Mouse (Mus musculus) gastrocnemius, adult 18-20 months (tissue): ENCODE results near the gene Nrxn3. TPM values are rescaled to one million over a fixed set of nuclear protein-coding genes. Genes with fewer than 3 reads are reported as not detected.

Source experiments
- DNase-seq: peaks from one replicate; pipeline ENCODE4 v3.0.0; 2021; ENCODE audit warnings: low spot score
- total RNA-seq, 2 experiments: library from RNA; stranded (reverse); gene quantifications; 2 replicates each; pipeline ENCODE4 v1.2.3; 2021

The Nrxn3 gene
- total RNA-seq, 2 experiments from 2014 or later, result 0.05 TPM

DNA sequence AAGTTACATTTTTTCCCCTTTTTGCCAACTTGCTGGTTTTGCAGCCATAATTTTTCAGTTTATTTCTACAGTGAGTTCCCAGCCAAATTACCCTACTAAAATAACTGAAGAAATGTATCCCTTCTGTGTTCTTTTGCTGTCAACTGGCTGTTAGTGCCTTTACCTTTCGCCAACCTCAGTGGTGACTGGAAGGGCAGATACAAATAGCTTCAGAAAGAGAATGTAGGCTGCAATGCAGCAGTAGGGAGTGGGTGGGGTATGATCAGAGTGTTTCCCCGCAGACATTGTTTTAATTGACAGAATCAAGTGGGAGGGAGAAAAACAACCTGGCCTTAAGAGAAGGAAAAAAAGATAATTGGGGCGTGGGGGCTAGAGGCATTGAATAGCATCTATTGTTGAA, 1337.1 kb downstream of the Nrxn3 start:
- DNase-seq, result no peak

DNA sequence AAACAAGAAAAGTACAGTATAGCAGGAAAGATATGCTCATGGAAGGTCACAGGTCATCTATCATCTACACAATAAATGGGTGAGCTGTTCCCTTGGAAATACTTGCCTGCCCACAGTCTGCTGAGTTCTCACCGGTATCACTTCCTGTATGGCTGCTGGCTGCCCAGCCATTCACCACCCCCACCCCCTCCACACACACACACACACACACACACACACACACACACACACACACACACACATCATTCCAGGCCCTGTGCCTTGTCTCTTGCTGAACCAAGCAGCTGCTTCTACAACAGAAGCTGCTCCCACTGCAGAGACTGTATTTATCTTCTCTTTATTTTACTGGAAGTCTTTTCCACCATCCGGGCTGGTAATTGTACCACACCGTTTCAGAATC, 1338.6 kb downstream of the Nrxn3 start:
- no peak for DNase-seq

DNA sequence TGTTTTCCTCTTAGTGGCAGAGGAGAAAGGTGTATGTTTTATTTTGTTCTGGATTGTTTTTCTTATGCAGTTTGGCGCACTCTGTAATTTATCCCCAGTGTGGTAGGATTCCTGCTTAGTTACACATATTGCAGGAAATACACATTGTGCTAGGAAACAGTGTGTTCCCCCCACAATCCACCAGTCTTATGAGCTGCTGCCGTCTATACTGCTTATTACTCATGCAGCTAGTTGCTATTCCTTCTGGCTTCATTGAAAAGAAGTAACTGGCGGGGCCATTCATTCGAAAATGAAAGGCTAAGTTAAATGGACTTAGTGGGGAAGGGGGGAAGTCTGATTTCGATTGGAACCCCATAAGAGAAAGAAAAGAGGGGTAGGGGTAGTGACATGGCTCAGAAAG, 1339.5 kb downstream of the Nrxn3 start:
- no peak for DNase-seq

DNA sequence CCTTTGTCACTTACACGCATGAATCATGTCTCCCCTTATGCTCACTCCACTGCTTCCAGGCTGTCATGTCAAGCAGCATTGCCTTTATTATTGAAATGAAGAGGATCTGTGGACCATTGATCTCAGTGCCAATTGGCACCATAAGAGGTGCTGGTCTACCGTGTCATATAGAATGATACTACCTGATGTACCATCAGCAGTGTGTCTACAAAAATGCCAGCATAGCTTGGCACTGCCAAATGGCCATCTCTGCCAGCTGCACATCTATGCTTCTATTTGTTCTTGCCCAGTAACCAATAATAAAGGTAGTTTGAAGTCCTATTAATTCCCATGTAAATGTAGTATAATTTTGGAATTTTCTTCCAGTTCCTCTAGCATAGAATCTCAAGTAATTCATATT, 1340.8 kb downstream of the Nrxn3 start:
- no peak for DNase-seq

DNA sequence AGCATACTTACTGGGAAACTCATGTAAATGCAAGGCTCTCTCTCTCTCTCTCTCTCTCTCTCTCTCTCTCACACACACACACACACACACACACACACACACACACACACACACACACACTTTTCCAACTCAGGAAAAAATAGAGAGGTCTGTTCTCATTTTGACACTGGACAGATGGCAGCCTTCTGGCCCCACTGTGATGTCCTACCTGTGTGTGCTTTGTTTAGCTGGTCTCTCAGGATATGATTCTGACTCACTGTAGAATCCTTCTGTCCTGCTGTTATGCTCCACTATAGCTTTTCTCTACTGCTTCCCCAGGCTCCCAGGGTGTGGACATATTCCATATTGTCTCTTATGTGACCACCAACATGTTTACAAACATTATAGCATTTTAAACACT, 1363.2 kb downstream of the Nrxn3 start:
- DNase-seq, result no peak

DNA sequence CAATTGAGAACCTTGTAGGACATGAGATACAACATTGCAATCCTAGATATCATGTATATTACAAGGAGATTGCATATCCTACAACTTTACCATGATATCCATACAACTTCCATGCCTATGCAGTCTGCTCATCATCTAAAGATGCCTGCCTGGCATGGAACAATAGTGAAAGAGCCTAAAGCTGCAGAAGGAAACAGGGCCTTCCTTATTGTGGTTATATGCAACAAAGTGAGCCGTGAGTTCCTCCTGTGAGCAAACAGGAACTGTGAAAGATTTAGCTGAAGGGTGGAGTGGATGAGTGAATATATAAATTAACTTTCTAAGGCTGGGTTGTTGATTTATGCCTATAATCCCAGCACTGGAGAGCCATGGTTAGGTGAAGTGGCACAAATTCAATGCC, 1373.1 kb downstream of the Nrxn3 start:
- DNase-seq, result no peak

DNA sequence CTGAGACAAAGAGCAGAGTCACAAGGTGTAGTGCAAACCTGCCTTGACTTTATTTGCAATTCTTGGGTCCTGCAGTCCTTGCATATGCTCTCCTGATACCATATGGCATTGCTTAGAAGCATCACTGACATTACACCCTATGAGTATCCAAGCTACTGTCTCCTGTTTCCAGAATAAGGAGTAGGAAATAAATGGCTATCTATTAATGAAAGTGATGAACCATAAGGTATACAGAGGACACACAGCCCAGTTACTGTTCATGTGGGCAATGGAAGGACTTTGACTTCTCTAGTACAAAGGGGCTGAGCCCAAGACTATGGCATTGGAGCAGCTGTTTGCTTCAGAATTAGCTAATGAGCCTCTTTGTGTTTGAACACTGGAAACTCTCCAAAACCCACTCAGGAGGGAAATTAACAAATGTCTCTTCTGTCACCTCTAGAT, 1390.7 kb downstream of the Nrxn3 start:
- no peak for DNase-seq

DNA sequence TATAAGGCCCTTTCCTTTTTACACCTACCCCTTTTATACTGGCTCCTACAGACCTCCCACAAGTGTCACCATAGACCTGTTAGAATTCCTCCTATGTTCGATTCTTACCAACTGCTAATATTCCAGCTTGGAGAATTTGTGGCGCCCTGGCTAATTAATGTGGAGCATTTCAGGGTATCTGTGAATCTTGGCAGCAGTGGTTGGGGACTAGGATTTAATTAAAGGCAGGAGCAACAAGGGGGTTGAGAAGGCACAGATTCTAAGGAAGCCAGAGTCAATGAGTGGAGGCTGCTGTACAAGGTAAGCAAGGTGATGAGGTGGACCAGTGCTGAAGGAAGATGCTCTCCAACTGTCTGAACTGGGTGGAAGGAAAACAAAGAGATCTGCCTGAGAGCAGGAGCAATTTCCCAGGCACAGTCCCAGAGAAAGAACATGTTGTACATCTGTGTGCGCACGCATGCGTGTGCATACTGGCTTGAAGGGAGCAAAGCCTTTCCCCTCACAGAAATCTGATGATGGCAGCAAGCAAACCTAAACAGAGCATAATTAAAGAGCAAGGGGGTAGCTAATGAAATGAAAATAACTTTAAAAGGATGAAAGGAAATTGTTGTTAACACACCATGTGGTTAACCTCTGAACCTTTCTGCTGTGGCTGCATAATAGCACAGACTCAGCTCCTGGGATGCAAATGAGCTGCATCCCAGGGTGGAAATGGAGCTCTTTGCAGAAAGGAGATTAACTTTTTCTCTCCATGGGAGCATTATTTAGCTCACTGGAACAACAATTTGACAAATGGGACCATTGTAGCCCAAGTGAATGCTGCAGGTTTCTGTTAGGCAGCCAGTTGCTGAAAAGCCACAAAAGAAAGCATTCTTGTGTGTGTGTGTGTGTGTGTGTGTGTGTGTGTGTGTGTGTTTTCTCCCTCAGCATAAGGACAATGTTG, 1409.5 kb downstream of the Nrxn3 start:
- DNase-seq, result no peak

DNA sequence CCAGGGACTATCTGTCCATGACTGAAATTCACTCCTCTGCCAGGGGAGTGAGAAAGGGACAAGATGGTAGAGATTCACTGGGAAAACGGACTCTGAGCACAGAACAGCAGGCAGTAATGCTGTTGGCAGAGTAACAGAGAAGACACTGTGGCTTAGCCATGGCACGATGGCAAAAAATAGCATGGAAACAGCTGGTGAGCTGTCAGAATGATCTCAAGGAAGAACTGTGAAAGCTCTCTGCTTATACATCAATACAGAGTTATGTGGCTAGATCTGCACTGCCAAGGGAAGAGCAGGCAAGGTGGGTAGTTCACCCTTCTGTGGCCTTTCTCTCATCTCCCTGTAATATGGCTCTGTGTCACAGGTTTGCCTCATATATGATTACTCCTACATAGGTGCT, 1419.3 kb downstream of the Nrxn3 start:
- no peak for DNase-seq

DNA sequence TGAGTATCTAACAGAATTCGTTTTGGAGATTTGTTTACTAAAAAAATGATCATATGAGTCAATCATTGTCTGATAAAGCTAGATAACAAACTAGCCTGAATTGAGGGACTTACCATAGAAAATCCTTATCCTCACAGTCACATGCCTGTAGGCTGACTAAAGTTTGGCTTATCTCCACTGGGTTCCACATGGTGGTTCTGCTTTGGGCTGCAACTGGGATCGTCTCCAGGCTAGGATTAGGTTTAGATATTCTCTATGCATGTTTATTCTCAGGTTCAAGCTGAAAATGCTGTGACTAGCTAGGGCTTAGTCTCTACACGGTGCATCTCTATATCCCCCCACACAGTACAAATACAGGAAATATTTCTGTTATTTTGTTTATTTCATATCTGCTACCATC, 1421.6 kb downstream of the Nrxn3 start:
- DNase-seq, result no peak

DNA sequence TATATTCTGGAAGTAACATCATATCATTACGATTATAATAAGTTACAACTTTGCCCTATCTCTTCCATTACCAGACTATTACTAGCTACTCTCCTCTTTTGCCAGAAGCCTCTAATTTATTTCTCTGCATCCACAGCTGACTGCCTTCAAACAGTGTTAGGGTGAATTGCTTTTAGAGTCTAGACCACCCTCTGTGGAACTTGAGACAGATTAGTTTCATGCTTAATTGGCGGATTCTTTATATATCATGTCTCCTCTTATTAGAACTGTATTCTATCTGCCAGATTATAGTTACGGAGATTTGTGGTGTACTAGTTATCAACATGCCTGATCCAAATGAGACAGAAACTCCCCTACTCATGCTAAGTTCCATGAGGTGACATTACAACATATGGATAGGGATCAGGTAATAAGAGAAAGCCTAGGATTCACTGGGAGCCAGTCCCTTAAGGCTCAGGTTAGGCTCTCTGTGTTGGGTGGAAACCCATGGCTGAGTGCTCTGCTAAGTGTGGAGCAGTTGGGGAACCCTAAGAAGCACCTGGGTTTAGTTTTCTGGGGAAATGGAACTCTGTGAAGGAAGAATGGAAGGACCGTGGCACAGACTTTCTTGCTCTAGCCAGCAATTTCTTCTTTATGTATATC, 1435.6 kb downstream of the Nrxn3 start:
- no peak for DNase-seq

DNA sequence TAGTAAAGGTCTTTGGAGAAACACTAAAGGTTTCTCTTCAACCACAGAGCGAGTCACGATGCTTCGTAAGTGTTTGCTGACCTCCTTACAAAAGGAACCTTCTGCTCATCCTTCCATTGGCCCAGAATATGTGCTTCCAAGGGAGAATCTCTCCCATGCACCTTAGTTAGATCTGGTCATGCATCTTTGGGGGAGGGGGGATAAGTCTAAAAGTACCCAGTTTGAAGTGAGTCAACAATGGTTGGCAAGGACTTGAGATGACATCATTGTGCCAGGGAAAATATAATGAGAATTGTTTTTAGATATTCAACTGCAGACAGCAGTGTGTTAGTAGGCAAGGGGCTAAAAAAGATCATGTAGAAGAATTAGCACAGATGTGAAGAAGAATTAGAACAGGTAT, 1437.2 kb downstream of the Nrxn3 start:
- DNase-seq, result no peak

DNA sequence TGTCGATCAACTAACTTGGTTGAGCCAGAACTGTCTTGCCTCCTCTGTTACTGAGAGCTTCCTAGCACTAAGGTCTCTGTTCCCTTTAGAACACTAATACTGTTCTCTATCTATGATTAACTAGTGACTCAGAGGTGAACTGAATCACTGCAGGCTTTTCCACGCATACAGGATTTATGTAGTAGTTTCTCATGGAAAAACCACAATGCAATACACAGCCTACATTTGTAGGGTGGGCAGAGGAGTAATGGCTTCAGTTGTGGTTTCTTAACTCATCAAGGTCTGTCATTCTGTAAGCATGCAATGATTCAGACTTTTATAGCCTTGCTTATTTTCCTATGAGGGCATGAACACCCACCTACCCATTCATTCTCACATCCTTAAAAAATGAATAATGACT, 1443.4 kb downstream of the Nrxn3 start:
- no peak for DNase-seq

DNA sequence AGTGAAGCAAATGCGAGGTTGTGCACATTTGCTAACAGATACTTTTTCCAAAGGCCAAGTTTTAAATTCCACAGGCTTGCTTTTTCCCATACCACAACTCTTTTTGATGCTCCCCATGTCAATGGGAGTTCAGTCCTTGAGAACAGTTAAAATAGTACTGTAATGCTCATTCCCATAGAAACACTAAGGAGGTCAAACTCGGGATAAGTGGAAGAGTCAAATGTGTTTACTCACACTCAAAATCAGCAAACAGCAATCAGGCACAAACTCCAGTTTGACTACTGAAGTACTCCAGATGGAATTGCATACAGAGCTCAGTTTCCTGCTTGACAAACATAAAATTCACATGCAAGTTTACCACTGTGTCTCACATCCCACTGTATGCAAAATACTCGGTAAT, 1458.9 kb downstream of the Nrxn3 start:
- DNase-seq, result no peak

DNA sequence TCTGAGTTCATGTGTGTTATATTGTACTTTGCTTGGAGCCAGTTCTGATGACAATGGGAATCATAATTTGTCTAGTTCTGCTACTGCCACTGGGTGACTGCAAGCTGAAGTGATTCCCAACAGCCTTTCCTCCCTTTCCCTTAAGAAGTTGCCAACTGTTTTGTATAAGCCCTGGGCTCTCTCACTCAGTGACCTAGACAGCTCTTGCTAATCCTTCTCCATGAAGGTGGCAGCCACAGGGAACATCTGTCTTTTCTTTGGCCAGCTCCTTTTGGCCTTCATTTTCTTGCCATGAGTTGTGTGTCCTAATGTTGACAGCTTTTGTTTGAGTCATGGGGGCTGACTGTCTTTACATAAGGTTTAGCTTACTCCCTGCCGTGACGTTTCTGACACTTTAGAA, 1460.3 kb downstream of the Nrxn3 start:
- DNase-seq, result no peak

DNA sequence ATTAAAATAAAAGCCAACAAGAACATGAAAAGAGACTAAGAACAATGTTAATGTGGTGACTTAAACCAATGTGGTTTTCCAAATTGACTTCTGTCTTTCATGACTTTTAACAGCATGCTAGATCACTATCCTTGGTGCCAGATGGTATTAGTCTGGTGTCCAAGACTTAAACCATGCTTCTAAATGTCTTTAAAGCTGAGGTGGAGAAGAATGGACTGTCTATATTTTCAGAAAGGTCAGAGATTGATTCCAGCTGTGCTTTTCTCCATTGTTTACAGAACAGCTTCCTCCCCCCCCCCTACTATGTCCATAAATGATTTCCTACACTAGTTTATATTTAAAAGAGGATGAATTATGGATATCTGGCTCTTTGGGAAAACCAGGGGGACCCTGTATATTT, 1473.5 kb downstream of the Nrxn3 start:
- no peak for DNase-seq

DNA sequence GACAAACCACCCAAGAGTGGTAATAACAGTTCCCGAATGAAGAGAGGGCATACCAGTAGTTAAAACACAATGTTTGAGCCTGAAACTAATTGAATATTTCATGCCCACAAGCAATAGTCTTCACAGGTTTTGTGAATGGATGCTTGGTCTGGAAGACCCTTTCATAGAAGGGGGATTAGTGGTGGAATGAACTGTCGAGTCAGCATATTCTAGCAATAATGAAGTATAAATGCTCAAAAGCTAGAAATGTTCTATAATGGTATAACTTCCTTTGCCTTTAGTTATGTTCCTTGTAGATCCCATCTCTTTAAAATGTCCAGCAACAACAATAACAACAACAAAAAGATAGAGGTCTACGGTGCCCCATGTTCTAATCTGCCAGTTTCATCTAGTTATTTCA, 1475.3 kb downstream of the Nrxn3 start:
- no peak for DNase-seq

DNA sequence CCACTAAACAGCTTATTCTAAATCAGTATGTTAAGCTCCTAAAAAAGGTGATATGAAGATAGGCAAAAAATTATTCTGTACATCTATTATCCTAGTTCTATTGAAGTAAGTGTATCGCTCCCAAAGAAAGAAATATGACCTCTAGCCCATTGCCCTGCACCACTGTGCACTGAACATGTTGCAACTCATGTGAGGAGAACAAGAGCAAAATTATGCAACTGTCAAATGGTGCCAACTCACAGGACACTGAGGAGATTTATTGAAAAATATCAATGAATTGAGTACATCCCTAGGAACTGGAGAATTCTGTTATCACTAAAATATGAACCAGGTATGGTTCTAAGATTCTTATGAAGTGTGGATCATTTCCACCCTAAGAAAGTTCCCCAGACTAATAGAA, 1479.8 kb downstream of the Nrxn3 start:
- no peak for DNase-seq

DNA sequence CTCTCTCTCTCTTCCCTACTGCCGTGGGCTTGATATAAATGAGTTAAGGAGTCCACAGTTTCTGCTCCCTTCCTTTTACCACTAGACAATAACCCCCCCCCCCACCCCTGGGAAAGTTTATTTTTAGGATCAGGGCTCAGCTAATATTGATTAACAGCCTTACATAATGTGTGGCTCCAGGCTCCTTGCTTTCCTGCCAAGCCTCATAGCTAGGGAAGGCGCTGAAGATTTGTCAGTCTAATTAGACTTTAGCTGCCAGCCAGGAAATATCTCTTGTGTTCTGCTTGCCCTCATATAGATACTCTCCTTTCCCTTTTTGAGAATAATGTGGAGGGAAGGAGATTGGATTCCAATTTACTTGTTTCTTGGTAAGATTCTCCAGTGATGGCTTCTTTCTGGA, 1488.7 kb downstream of the Nrxn3 start:
- no peak for DNase-seq

DNA sequence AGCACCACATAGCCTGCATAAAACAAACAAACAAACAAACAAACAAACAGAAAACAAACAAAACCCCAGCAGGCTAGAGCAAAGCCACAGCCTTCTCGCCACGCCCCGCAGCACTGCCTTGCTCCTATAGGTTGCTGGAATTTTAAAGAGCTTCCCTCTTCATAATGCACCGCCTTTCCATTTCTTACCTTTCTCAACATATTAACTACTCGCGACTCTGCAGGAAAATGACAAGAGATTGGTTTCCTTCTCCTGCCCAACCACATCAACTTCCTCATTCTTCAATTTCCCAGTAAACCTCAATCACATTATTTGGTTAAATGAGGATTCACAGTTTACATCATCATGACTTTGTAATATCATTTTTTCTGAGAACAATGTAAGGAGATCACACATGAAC, 1494.4 kb downstream of the Nrxn3 start:
- no peak for DNase-seq

DNA sequence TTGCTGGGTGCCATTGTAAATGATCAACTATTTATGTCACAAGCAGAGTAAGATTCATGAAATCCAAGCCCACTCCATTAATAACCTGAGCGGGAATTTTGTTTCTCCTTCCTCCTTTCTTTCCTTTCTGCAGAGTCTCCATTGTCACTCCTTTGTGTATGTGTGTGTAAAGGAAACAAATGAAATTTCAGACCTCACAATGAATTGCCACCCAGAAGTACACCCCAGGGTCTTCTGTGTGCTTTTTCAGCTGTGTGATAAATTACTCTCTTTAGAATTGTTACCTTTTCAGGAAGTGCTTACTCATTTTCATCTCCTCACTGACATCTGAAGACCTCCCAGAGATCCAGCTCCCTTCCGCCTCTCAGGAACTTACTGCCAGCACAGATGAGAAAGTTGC, 1506.4 kb downstream of the Nrxn3 start:
- no peak for DNase-seq

DNA sequence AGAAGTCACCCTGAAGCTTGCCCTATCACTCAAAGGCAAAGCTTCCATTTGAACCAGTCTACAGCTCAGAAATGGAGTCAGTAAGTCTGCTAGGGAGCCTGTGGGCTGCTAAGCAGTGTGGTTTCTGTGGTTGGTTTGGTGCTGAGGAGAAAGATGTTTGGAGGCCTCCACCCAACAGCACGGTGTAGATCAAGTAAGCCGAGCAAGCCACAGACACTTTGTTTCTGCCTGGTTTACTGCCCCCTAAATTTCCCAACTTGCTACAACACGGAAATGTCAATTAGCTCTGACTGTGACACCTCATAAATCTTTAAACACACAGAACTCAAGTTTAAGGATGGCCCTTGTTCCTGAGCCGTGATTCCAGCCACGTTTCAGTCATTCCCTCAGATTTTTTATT, 1513.4 kb downstream of the Nrxn3 start:
- no peak for DNase-seq

DNA sequence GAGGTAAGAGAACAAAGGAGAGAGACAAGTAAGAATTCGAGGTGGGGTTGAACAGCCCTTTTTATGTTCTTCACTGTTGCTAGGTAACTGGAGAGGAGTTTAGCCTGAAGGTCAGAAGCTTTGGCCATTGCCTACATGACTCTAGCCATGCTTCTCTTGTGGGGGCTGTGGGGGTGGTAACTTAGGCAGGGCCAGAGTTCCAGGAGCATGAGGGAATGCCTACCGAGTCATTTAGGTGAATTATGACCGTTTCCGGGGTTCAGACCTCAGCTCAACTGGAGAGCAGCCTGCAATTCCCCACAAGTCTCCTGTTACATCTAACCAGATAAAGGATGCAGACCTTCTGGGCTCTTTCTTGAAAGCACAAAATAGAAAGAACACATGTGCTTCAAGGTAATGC, 1537.6 kb downstream of the Nrxn3 start:
- DNase-seq, result no peak
